Mouse (Mus musculus): ENCODE results near the gene Ift74. TPM values are rescaled to one million over a fixed set of nuclear protein-coding genes. Genes with fewer than 3 reads are reported as not detected.

Gene Ift74
- polyA plus RNA-seq, 1 experiment, result 7.7 TPM

GRCm38 (mm10) chr4:94696368-94696767, 82.1 kb downstream of the Ift74 start:
- peaks cover 5% of the 10 kb centered on the region for H3K36me3 ChIP-seq (ENCODE audit: control insufficient read depth, insufficient read depth)
- H3ac ChIP-seq (ENCODE audit: control insufficient read depth, insufficient read length), result no peak overlapping the region
- H3K4me2 ChIP-seq (ENCODE audit: low read depth), result no peak overlapping the region
- H3K27me3 ChIP-seq (ENCODE audit: control insufficient read depth, insufficient read depth, insufficient read length), result no peaks in the 10 kb centered on the region
- TF ChIP-seq MAX (IDR thresholded peaks at IDR 0.05; ENCODE audit: low read depth) (no peak), SRF (IDR thresholded peaks at IDR 0.05; ENCODE audit: control insufficient read depth, insufficient read length, low read depth) (no peak), USF1 (IDR thresholded peaks at IDR 0.05; ENCODE audit: low read depth) (no peak), POLR2A (IDR thresholded peaks at IDR 0.05; ENCODE audit: insufficient read length, low read depth) (no peak), POLR2AphosphoS2 (IDR thresholded peaks at IDR 0.05; ENCODE audit: insufficient read length, low read depth) (no peak), TCF12 (IDR thresholded peaks at IDR 0.05; ENCODE audit: insufficient read depth, poor library complexity, severe bottlenecking) (no peak), MYOD1 (IDR thresholded peaks at IDR 0.05; ENCODE audit: control insufficient read depth in 1 of 3, insufficient read length in 2 of 3, low read depth in 2 of 3) (no peak), TCF3 (IDR thresholded peaks at IDR 0.05; ENCODE audit: insufficient read length, low read depth) (no peak), E2F4 (IDR thresholded peaks at IDR 0.05; ENCODE audit: insufficient read depth) (no peak), MYOG (IDR thresholded peaks at IDR 0.05; ENCODE audit: control insufficient read depth in 1 of 3, insufficient read depth in 1 of 3, insufficient read length in 2 of 3, low read depth in 2 of 3) (no peak), REST (IDR thresholded peaks at IDR 0.05; ENCODE audit: insufficient read depth, insufficient read length) (no peak), CEBPB (IDR thresholded peaks at IDR 0.05; ENCODE audit: insufficient read depth, poor library complexity, severe bottlenecking) (no peak)
- no peaks in the 10 kb centered on the region for H3K79me2 ChIP-seq (ENCODE audit: control insufficient read depth, insufficient read depth)
- no peak overlapping the region for H3K4me3 ChIP-seq

GRCm38 (mm10) chr4:94711002-94711401, 96.7 kb downstream of the Ift74 start:
- TF ChIP-seq REST (IDR thresholded peaks at IDR 0.05; ENCODE audit: insufficient read depth, insufficient read length) (no peak), USF1 (IDR thresholded peaks at IDR 0.05; ENCODE audit: low read depth) (no peak), MYOG (IDR thresholded peaks at IDR 0.05; ENCODE audit: control insufficient read depth in 1 of 3, insufficient read depth in 1 of 3, insufficient read length in 2 of 3, low read depth in 2 of 3) (no peak), POLR2AphosphoS2 (IDR thresholded peaks at IDR 0.05; ENCODE audit: insufficient read length, low read depth) (no peak), CEBPB (IDR thresholded peaks at IDR 0.05; ENCODE audit: insufficient read depth, poor library complexity, severe bottlenecking) (no peak), E2F4 (IDR thresholded peaks at IDR 0.05; ENCODE audit: insufficient read depth) (no peak), SRF (IDR thresholded peaks at IDR 0.05; ENCODE audit: control insufficient read depth, insufficient read length, low read depth) (no peak)
- no peaks in the 10 kb centered on the region for H3K27me3 ChIP-seq (ENCODE audit: control insufficient read depth, insufficient read depth, insufficient read length)
- H3ac ChIP-seq (ENCODE audit: control insufficient read depth, insufficient read length), result no peak overlapping the region
- H3K4me3 ChIP-seq, result no peak overlapping the region
- H3K36me3 ChIP-seq (ENCODE audit: control insufficient read depth, insufficient read depth), result no peaks in the 10 kb centered on the region
- H3K4me2 ChIP-seq (ENCODE audit: low read depth), result no peak overlapping the region
- H3K79me2 ChIP-seq (ENCODE audit: control insufficient read depth, insufficient read depth), result no peaks in the 10 kb centered on the region

GRCm38 (mm10) chr4:94711426-94711825, 97.1 kb downstream of the Ift74 start:
- Histone ChIP-seq H3K36me3 (ENCODE audit: control insufficient read depth, insufficient read depth) (no peaks in the 10 kb centered on the region), H3K4me3 (no peak overlapping the region), H3K79me2 (ENCODE audit: control insufficient read depth, insufficient read depth) (no peaks in the 10 kb centered on the region), H3K27me3 (ENCODE audit: control insufficient read depth, insufficient read depth, insufficient read length) (no peaks in the 10 kb centered on the region), H3K4me2 (ENCODE audit: low read depth) (no peak overlapping the region), H3ac (ENCODE audit: control insufficient read depth, insufficient read length) (no peak overlapping the region)
- TF ChIP-seq POLR2A (IDR thresholded peaks at IDR 0.05; ENCODE audit: insufficient read length, low read depth), result no peak
- no peak for TF ChIP-seq POLR2AphosphoS2 (IDR thresholded peaks at IDR 0.05; ENCODE audit: insufficient read length, low read depth)
- TF ChIP-seq USF1 (IDR thresholded peaks at IDR 0.05; ENCODE audit: low read depth), result no peak
- TF ChIP-seq REST (IDR thresholded peaks at IDR 0.05; ENCODE audit: insufficient read depth, insufficient read length), result no peak
- no peak for TF ChIP-seq TCF3 (IDR thresholded peaks at IDR 0.05; ENCODE audit: insufficient read length, low read depth)
- TF ChIP-seq CEBPB (IDR thresholded peaks at IDR 0.05; ENCODE audit: insufficient read depth, poor library complexity, severe bottlenecking), result no peak
- TF ChIP-seq MYOG (IDR thresholded peaks at IDR 0.05; ENCODE audit: control insufficient read depth in 1 of 3, insufficient read depth in 1 of 3, insufficient read length in 2 of 3, low read depth in 2 of 3), result no peak
- TF ChIP-seq E2F4 (IDR thresholded peaks at IDR 0.05; ENCODE audit: insufficient read depth), result no peak
- TF ChIP-seq MAX (IDR thresholded peaks at IDR 0.05; ENCODE audit: low read depth), result no peak
- no peak for TF ChIP-seq MYOD1 (IDR thresholded peaks at IDR 0.05; ENCODE audit: control insufficient read depth in 1 of 3, insufficient read length in 2 of 3, low read depth in 2 of 3)

- H3K4me3 ChIP-seq, result no peak overlapping the region
- H3K4me2 ChIP-seq (ENCODE audit: low read depth), result no peak overlapping the region
- TF ChIP-seq TCF3 (IDR thresholded peaks at IDR 0.05; ENCODE audit: insufficient read length, low read depth), result no peak
- no peak for TF ChIP-seq SRF (IDR thresholded peaks at IDR 0.05; ENCODE audit: control insufficient read depth, insufficient read length, low read depth)
- no peak for TF ChIP-seq USF1 (IDR thresholded peaks at IDR 0.05; ENCODE audit: low read depth)
- TF ChIP-seq POLR2AphosphoS2 (IDR thresholded peaks at IDR 0.05; ENCODE audit: insufficient read length, low read depth), result no peak
- TF ChIP-seq MYOD1 (IDR thresholded peaks at IDR 0.05; ENCODE audit: control insufficient read depth in 1 of 3, insufficient read length in 2 of 3, low read depth in 2 of 3), result no peak
- no peak for TF ChIP-seq POLR2A (IDR thresholded peaks at IDR 0.05; ENCODE audit: insufficient read length, low read depth)
- no peak for TF ChIP-seq REST (IDR thresholded peaks at IDR 0.05; ENCODE audit: insufficient read depth, insufficient read length)
- no peak for TF ChIP-seq MAX (IDR thresholded peaks at IDR 0.05; ENCODE audit: low read depth)
- TF ChIP-seq CEBPB (IDR thresholded peaks at IDR 0.05; ENCODE audit: insufficient read depth, poor library complexity, severe bottlenecking), result no peak
- TF ChIP-seq TCF12 (IDR thresholded peaks at IDR 0.05; ENCODE audit: insufficient read depth, poor library complexity, severe bottlenecking), result no peak
- no peak for TF ChIP-seq E2F4 (IDR thresholded peaks at IDR 0.05; ENCODE audit: insufficient read depth)
- no peak for TF ChIP-seq MYOG (IDR thresholded peaks at IDR 0.05; ENCODE audit: control insufficient read depth in 1 of 3, insufficient read depth in 1 of 3, insufficient read length in 2 of 3, low read depth in 2 of 3)
- H3K27me3 ChIP-seq (ENCODE audit: control insufficient read depth, insufficient read depth, insufficient read length), result no peaks in the 10 kb centered on the region
- H3ac ChIP-seq (ENCODE audit: control insufficient read depth, insufficient read length), result no peak overlapping the region
- no peaks in the 10 kb centered on the region for H3K36me3 ChIP-seq (ENCODE audit: control insufficient read depth, insufficient read depth)
- no peaks in the 10 kb centered on the region for H3K79me2 ChIP-seq (ENCODE audit: control insufficient read depth, insufficient read depth)
These were observed 99.5 kb downstream of the Ift74 start for GRCm38 (mm10) chr4:94713741-94714140.

- H3K4me3 ChIP-seq, result no peak overlapping the region
These were observed 100.9 kb downstream of the Ift74 start for GRCm38 (mm10) chr4:94715166-94715565.

More at GRCm38 (mm10) chr4:94715166-94715565, 100.9 kb downstream of the Ift74 start:
- peak overlapping the region; percentile 12 for H3K4me2 ChIP-seq (ENCODE audit: low read depth)
- no peak overlapping the region for H3ac ChIP-seq (ENCODE audit: control insufficient read depth, insufficient read length)
- H3K27me3 ChIP-seq (ENCODE audit: control insufficient read depth, insufficient read depth, insufficient read length), result no peaks in the 10 kb centered on the region
- no peaks in the 10 kb centered on the region for H3K79me2 ChIP-seq (ENCODE audit: control insufficient read depth, insufficient read depth)
- TF ChIP-seq TCF12 (IDR thresholded peaks at IDR 0.05; ENCODE audit: insufficient read depth, poor library complexity, severe bottlenecking), result no peak
- TF ChIP-seq POLR2AphosphoS2 (IDR thresholded peaks at IDR 0.05; ENCODE audit: insufficient read length, low read depth), result no peak
- TF ChIP-seq CEBPB (IDR thresholded peaks at IDR 0.05; ENCODE audit: insufficient read depth, poor library complexity, severe bottlenecking), result no peak
- no peak for TF ChIP-seq POLR2A (IDR thresholded peaks at IDR 0.05; ENCODE audit: insufficient read length, low read depth)
- TF ChIP-seq MYOD1 (IDR thresholded peaks at IDR 0.05; ENCODE audit: control insufficient read depth in 1 of 3, insufficient read length in 2 of 3, low read depth in 2 of 3), result no peak
- no peak for TF ChIP-seq E2F4 (IDR thresholded peaks at IDR 0.05; ENCODE audit: insufficient read depth)
- no peak for TF ChIP-seq MYOG (IDR thresholded peaks at IDR 0.05; ENCODE audit: control insufficient read depth in 1 of 3, insufficient read depth in 1 of 3, insufficient read length in 2 of 3, low read depth in 2 of 3)
- TF ChIP-seq MAX (IDR thresholded peaks at IDR 0.05; ENCODE audit: low read depth), result no peak
- TF ChIP-seq REST (IDR thresholded peaks at IDR 0.05; ENCODE audit: insufficient read depth, insufficient read length), result no peak
- no peak for TF ChIP-seq TCF3 (IDR thresholded peaks at IDR 0.05; ENCODE audit: insufficient read length, low read depth)
- no peaks in the 10 kb centered on the region for H3K36me3 ChIP-seq (ENCODE audit: control insufficient read depth, insufficient read depth)
